Mouse (Mus musculus) heart, embryonic 11.5 days (tissue): ENCODE measurements around the gene Fstl1. TPM values are rescaled to one million over a fixed set of nuclear protein-coding genes. Genes with fewer than 3 reads are reported as not detected.

Experiments used
- ATAC-seq: fragments of 200-750 bp; cut with Nextera tagmentation; replicated peaks from 2 replicates; pipeline ENCODE4 v1.8.0; 2017; ENCODE audit warnings: moderate library complexity; ENCODE audit not compliant: insufficient number of reproducible peaks, low FRiP score, low TSS enrichment
- H3K27ac ChIP-seq: fragments of 300-500 bp; sonication (generic); 2 replicates; pipeline ENCODE4 v1.5.1; 2014; ENCODE audit warnings: mild to moderate bottlenecking, low read depth, low read length
- H3K27me3 ChIP-seq: fragments of 300-500 bp; sonication (generic); 2 replicates; pipeline ENCODE4 v1.6.1; 2014; ENCODE audit warnings: mild to moderate bottlenecking, low read length, mixed read lengths; ENCODE audit not compliant: control insufficient read depth, insufficient read depth
- H3K36me3 ChIP-seq: fragments of 300-500 bp; sonication (generic); 2 replicates; pipeline ENCODE4 v1.6.1; 2014; ENCODE audit warnings: mild to moderate bottlenecking, low read length, moderate library complexity, mixed read lengths; ENCODE audit not compliant: control insufficient read depth, insufficient read depth
- H3K4me1 ChIP-seq: fragments of 300-500 bp; sonication (generic); 2 replicates; pipeline ENCODE4 v1.6.1; 2014; ENCODE audit warnings: low read length; ENCODE audit not compliant: control insufficient read depth, insufficient read depth
- H3K4me2 ChIP-seq: fragments of 300-500 bp; sonication (generic); 2 replicates; pipeline ENCODE4 v1.6.1; 2014; ENCODE audit warnings: mild to moderate bottlenecking, moderate library complexity
- H3K4me3 ChIP-seq: fragments of 300-500 bp; sonication (generic); 2 replicates; pipeline ENCODE4 v1.5.1; 2014; ENCODE audit warnings: low read depth, low read length
- H3K9ac ChIP-seq: fragments of 300-500 bp; sonication (generic); 2 replicates; pipeline ENCODE4 v1.6.1; 2014; ENCODE audit warnings: mild to moderate bottlenecking, low read depth, low read length, moderate library complexity
- H3K9me3 ChIP-seq: fragments of 300-500 bp; sonication (generic); replicated peaks from 2 replicates; pipeline ENCODE4 v1.6.1; 2016; ENCODE audit warnings: low read length; ENCODE audit not compliant: control insufficient read depth
- WGBS: fragments of 180-500 bp; shearing (Covaris S2); extraction: QIAGEN DNeasy Blood & Tissue Kit; methylation state at CpG from one replicate; pipeline ENCODE4 v1.1.7; 2014; ENCODE audit not compliant: insufficient replicate concordance; 5-methylcytosine and 5-hydroxymethylcytosine counted together
- polyA plus RNA-seq: library from polyadenylated mRNA; unstranded; fragments of >200 nt; fragmentation: Nextera tagmentation; extraction: Ambion mirVana; gene quantifications from 2 replicates; pipeline ENCODE4 v1.2.1, GENCODE M21; 2014

The Fstl1 gene
- polyA plus RNA-seq, 1 experiment from 2014 or later = 503 TPM

DNA sequence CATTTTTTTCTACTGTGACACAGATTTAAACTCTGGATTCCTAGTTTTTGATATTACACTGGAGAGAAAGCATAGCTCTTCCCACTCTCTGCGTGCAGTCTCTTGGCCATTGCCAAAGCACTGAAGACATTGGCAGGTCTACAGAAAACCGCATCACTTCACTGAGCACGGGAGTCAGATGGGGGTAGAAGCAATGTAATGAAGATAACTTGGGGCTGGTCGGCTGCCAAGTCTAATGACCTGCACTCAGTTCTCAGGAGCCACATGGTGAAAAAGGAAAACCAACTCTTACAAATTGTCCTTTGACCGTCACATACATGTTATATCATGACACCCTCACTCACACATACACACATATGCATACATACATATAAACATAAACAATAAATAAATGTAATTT lies 47.3 kb downstream of the Fstl1 start:
- Histone ChIP-seq H3K4me3 (no peak overlapping the region), H3K9me3 (no peaks in the 10 kb centered on the region), H3K27me3 (no peaks in the 10 kb centered on the region), H3K9ac (no peak overlapping the region), H3K4me2 (no peak overlapping the region), H3K27ac (no peak overlapping the region), H3K36me3 (peaks cover 68% of the 10 kb centered on the region), H3K4me1 (no peaks in the 10 kb centered on the region)
- 71% methylated on average over 5 of the region's 5 CpGs for WGBS
- ATAC-seq = no peak

- Histone ChIP-seq H3K9ac (no peak overlapping the region), H3K27ac (no peak overlapping the region), H3K27me3 (no peaks in the 10 kb centered on the region), H3K4me2 (no peak overlapping the region), H3K36me3 (peaks cover 68% of the 10 kb centered on the region), H3K4me3 (no peak overlapping the region), H3K4me1 (no peaks in the 10 kb centered on the region), H3K9me3 (no peaks in the 10 kb centered on the region)
- ATAC-seq = no peak
- 83% methylated on average over 12 of the region's 12 CpGs for WGBS
These were observed 48.3 kb downstream of the Fstl1 start for GRCm38 (mm10) chr16:37824778-37825505.

DNA sequence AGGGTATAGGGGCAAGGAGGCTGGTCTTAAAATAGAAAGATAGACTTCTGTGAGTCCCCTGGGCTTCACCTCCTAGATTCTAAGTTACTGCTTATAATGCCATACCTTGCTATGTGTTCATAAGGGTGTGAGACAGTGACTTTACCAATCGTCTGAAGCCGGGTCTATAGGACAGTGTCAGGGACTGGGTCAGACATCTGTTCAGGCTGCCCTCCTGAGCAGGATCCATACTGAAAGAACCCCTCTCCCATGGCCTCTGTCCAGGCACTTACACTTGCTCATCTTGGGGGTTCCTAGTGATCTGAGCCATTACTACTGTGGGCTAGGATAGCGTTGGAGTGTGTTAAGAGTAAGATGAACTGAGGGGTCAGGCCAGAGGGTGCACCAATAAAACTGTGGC lies 49.6 kb downstream of the Fstl1 start:
- no peaks in the 10 kb centered on the region for H3K9me3 ChIP-seq
- H3K27me3 ChIP-seq = no peaks in the 10 kb centered on the region
- ATAC-seq = no peak; the same call in 1 of the 2 replicates
- peaks cover 69% of the 10 kb centered on the region for H3K36me3 ChIP-seq
- 82% methylated on average over 3 of the region's 3 CpGs for WGBS
- no peaks in the 10 kb centered on the region for H3K4me1 ChIP-seq
- no peak overlapping the region for H3K27ac ChIP-seq
- H3K4me2 ChIP-seq = no peak overlapping the region
- H3K9ac ChIP-seq = no peak overlapping the region
- no peak overlapping the region for H3K4me3 ChIP-seq

DNA sequence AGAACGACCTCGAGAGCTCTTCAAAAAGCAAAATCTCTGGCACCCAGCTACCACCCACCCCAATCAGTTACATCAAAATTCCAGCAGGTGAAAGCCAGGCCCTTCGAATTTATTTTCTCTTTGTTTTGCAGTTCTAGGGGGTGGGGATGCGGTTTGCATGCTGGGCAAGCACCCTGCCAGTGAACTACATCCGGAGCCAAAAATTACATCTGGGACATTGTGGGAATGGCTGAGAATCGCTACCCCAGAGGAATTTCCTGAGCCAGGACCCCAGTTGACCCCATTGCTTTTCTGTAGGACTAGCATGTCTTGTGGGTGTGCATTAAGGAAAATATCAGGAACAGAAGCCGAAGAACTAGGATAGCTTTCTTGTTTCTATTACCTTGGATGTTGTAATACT lies 54.4 kb downstream of the Fstl1 start:
- H3K27me3 ChIP-seq = no peaks in the 10 kb centered on the region
- no peak overlapping the region for H3K27ac ChIP-seq
- no peak overlapping the region for H3K4me3 ChIP-seq
- ATAC-seq = no peak
- no peak overlapping the region for H3K9ac ChIP-seq
- WGBS = 74% methylated on average over 7 of the region's 7 CpGs
- H3K9me3 ChIP-seq = no peaks in the 10 kb centered on the region
- H3K4me2 ChIP-seq = no peak overlapping the region
- H3K36me3 ChIP-seq = peaks cover 72% of the 10 kb centered on the region
- H3K4me1 ChIP-seq = no peaks in the 10 kb centered on the region

- Histone ChIP-seq H3K9me3 (no peaks in the 10 kb centered on the region), H3K4me2 (no peak overlapping the region), H3K4me3 (no peak overlapping the region), H3K36me3 (peaks cover 23% of the 10 kb centered on the region), H3K27ac (no peak overlapping the region), H3K27me3 (no peaks in the 10 kb centered on the region), H3K9ac (no peak overlapping the region), H3K4me1 (no peaks in the 10 kb centered on the region)
- ATAC-seq = no peak
- 74% methylated on average over 3 of the region's 3 CpGs for WGBS
These were observed 60.9 kb downstream of the Fstl1 start for GRCm38 (mm10) chr16:37837571-37837970.

- H3K4me3 ChIP-seq = no peak overlapping the region
- no peaks in the 10 kb centered on the region for H3K9me3 ChIP-seq
- no peak overlapping the region for H3K4me2 ChIP-seq
- no peaks in the 10 kb centered on the region for H3K27me3 ChIP-seq
- ATAC-seq = no peak
- WGBS = 74% methylated on average over 2 of the region's 2 CpGs
- no peak overlapping the region for H3K27ac ChIP-seq
- peaks cover 26% of the 10 kb centered on the region for H3K4me1 ChIP-seq
- H3K36me3 ChIP-seq = no peaks in the 10 kb centered on the region
- no peak overlapping the region for H3K9ac ChIP-seq
These were observed 65.8 kb downstream of the Fstl1 start for GRCm38 (mm10) chr16:37842439-37842838.

DNA sequence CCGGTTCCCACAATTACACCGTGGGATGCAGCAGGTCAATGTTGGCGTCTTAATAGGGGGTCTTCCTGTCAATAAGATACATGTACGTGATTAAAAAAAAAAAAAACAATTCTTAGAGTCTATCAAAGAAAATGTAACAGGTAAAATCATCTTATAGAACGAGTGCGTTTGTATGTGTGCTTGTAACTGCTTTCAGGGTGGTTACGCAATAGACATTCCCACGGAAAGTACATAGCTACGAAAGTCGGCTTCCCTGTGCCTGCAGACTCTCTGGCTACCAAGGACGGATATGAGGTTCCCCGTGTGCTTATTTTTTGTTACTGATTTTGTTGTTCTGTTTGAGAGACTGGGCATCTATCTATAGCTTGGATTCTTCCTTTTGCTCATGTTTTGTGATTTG lies 67.1 kb downstream of the Fstl1 start:
- no peak overlapping the region for H3K4me3 ChIP-seq
- ATAC-seq = no peak
- H3K27ac ChIP-seq = no peak overlapping the region
- H3K9ac ChIP-seq = no peak overlapping the region
- peaks cover 26% of the 10 kb centered on the region for H3K4me1 ChIP-seq
- no peaks in the 10 kb centered on the region for H3K36me3 ChIP-seq
- H3K9me3 ChIP-seq = no peaks in the 10 kb centered on the region
- no peak overlapping the region for H3K4me2 ChIP-seq
- 74% methylated on average over 12 of the region's 12 CpGs for WGBS
- no peaks in the 10 kb centered on the region for H3K27me3 ChIP-seq

- H3K4me1 ChIP-seq = peaks cover 26% of the 10 kb centered on the region
- 28% methylated on average over 7 of the region's 7 CpGs for WGBS
- no peaks in the 10 kb centered on the region for H3K27me3 ChIP-seq
- no peaks in the 10 kb centered on the region for H3K9me3 ChIP-seq
- H3K36me3 ChIP-seq = no peaks in the 10 kb centered on the region
- no peak overlapping the region for H3K9ac ChIP-seq
- H3K4me3 ChIP-seq = no peak overlapping the region
- peak overlapping the region; percentile 30; the same call in 1 of the 2 replicates for H3K4me2 ChIP-seq
- H3K27ac ChIP-seq = peak overlapping the region; percentile 42; the same call in 1 of the 2 replicates
- no peak for ATAC-seq
These were observed 68.7 kb downstream of the Fstl1 start for GRCm38 (mm10) chr16:37845202-37845925.
